Mouse (Mus musculus) liver, embryonic 14.5 days (tissue): Measurements from ENCODE around the gene Zfand2a. TPM values are rescaled to one million over a fixed set of nuclear protein-coding genes. Genes with fewer than 3 reads are reported as not detected.

Experiments used
- ATAC-seq: fragments of 200-750 bp; cut with Nextera tagmentation; 2 replicates; pipeline ENCODE4 v1.8.0; 2017; ENCODE audit warnings: moderate number of reproducible peaks, mild to moderate bottlenecking, moderate library complexity; ENCODE audit not compliant: insufficient read depth
- DNase-seq, 3 experiments: peaks; one replicate each; pipeline ENCODE4 v3.0.0-alpha.2; 2012 to 2013; ENCODE audit warnings: low read depth in 3 of 3, low spot score in 3 of 3
- H3K27ac ChIP-seq: fragments of 300-500 bp; sonication (generic); 2 replicates; pipeline ENCODE4 v1.5.1; 2014; ENCODE audit warnings: moderate library complexity, mild to moderate bottlenecking, control low read depth, inconsistent platforms
- H3K27me3 ChIP-seq: fragments of 300-500 bp; sonication (generic); 2 replicates; pipeline ENCODE4 v1.6.1; 2014; ENCODE audit warnings: mild to moderate bottlenecking, low read length, moderate library complexity; ENCODE audit not compliant: control insufficient read depth, insufficient read depth
- H3K36me3 ChIP-seq: fragments of 300-500 bp; sonication (generic); replicated peaks from 2 replicates; pipeline ENCODE4 v1.6.1; 2014; ENCODE audit warnings: low read depth; ENCODE audit not compliant: control insufficient read depth, insufficient read depth
- H3K4me1 ChIP-seq, 2 experiments: fragments of 200-500 bp in 1 of 2; fragments of 300-500 bp in 1 of 2; sonication (generic) in 1 of 2; replicated peaks; 2 replicates each; pipeline ENCODE4 v1.6.1; 2012 to 2014; ENCODE audit warnings: antibody characterized with exemption in 1 of 2, inconsistent platforms in 1 of 2, low read length in 1 of 2; ENCODE audit not compliant: control insufficient read depth in 2 of 2, insufficient read depth in 2 of 2
- H3K4me2 ChIP-seq: fragments of 300-500 bp; sonication (generic); 2 replicates; pipeline ENCODE4 v1.6.1; 2014; ENCODE audit warnings: low read depth, mild to moderate bottlenecking, control low read depth, moderate library complexity
- H3K4me3 ChIP-seq, 2 experiments: fragments of 200-500 bp in 1 of 2; fragments of 300-500 bp in 1 of 2; sonication (generic) in 1 of 2; 2 replicates each; pipeline ENCODE4 v1.5.1; 2012 to 2014; ENCODE audit warnings: low read depth in 2 of 2, low read length in 2 of 2, mild to moderate bottlenecking in 2 of 2, control low read depth in 1 of 2, inconsistent platforms in 1 of 2, moderate library complexity in 1 of 2; ENCODE audit not compliant: insufficient read depth in 1 of 2
- H3K9ac ChIP-seq: fragments of 300-500 bp; sonication (generic); replicated peaks from 2 replicates; pipeline ENCODE4 v1.6.1; 2014; ENCODE audit warnings: mild to moderate bottlenecking, control low read depth, moderate library complexity
- H3K9me3 ChIP-seq: fragments of 300-500 bp; sonication (generic); 2 replicates; pipeline ENCODE4 v1.6.1; 2016; ENCODE audit warnings: low read length, mixed read lengths; ENCODE audit not compliant: control insufficient read depth
- CTCF ChIP-seq: IDR thresholded peaks from 2 replicates; pipeline ENCODE4 v1.5.1; 2016; ENCODE audit warnings: antibody characterized with exemption, low read depth, control low read depth
- EP300 ChIP-seq: IDR thresholded peaks from 2 replicates; pipeline ENCODE4 v1.6.1; 2016; ENCODE audit warnings: antibody characterized with exemption, low read depth
- WGBS: fragments of 180-500 bp; shearing (Covaris S2); extraction: QIAGEN DNeasy Blood & Tissue Kit; methylation state at CpG from one replicate; pipeline ENCODE4 v1.1.7; 2014; ENCODE audit not compliant: insufficient replicate concordance; 5-methylcytosine and 5-hydroxymethylcytosine counted together
- polyA plus RNA-seq, 2 experiments: library from polyadenylated mRNA; depleted of rRNA in 1 of 2; stranded (reverse) in 1 of 2; unstranded in 1 of 2; fragments of >200 nt; fragmentation: Nextera tagmentation in 1 of 2; extraction: Ambion mirVana in 1 of 2; gene quantifications; 2 replicates each; pipeline versions ENCODE4 v1.2.1 to v1.2.3; 2012 to 2014

Zfand2a gene
- polyA plus RNA-seq, 2 experiments = 1.4 to 3.2 TPM

DNA sequence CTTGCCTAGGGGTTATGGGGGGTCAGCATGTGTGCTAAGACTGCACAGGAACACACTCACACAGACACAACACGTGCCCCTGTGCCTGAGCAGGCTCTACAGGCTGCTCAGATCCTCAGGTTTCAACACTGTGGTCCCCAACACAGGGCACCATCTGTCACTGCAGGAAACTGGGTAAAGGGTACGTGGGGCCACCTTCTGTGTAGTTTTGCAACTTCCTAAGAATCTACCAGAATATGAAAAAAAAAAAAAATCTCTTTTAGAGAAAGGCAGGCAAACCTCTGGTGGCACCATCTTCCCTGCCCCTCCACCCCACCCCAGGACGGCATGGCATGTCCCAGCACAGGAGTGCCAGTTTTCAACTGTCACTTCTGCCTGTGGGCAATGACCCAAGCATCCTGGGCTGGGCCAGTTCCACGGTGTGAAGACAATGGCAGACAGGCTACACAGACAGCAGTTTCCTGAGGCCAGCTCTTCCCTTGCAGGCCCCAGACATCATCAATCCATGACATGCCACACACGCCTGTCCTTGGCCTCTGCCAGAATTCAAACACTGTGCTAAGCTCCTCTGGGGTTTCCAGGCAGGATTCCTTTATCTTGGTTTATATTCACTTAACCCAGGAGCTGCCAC is 35.1 kb downstream of the Zfand2a start:
- 34% methylated on average over 5 of the region's 5 CpGs for WGBS
- H3K36me3 ChIP-seq = no peaks in the 10 kb centered on the region
- H3K4me1 ChIP-seq = no peaks in the 10 kb centered on the region
- H3K9me3 ChIP-seq = no peaks in the 10 kb centered on the region
- H3K27ac ChIP-seq = no peak overlapping the region
- no peaks in the 10 kb centered on the region for H3K27me3 ChIP-seq
- no peak overlapping the region for H3K9ac ChIP-seq
- DNase-seq = no peak
- no peak overlapping the region for H3K4me2 ChIP-seq
- no peak for ATAC-seq
- TF ChIP-seq EP300 (no peak), CTCF (no peak)
- H3K4me3 ChIP-seq = no peak overlapping the region

DNA sequence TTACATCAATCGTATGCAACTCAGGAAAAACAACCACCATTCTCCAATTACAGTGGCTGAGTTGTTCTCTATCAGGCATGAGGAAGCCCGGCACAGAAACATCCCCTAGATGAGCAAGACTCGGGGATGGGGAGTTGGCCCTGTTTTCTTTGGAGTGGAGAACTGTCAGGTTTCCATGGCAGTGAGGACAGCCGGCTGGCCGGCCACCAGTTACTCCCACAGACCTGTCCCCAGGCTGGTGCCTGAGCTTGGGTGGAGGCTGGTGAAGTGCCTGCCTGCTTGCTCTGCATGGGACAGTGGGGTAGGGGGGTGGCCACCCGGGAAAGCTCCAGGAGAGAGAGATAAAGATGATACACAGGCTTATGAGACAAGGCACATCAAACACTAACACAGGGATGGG is 36.3 kb downstream of the Zfand2a start:
- no peak for TF ChIP-seq EP300
- no peak for TF ChIP-seq CTCF
- Histone ChIP-seq H3K4me2 (no peak overlapping the region), H3K4me3 (no peak overlapping the region), H3K36me3 (no peaks in the 10 kb centered on the region), H3K27ac (no peak overlapping the region), H3K27me3 (no peaks in the 10 kb centered on the region), H3K9me3 (no peaks in the 10 kb centered on the region), H3K4me1 (no peaks in the 10 kb centered on the region), H3K9ac (no peak overlapping the region)
- 64% methylated on average over 6 of the region's 6 CpGs for WGBS
- ATAC-seq = no peak
- no peak for DNase-seq

DNA sequence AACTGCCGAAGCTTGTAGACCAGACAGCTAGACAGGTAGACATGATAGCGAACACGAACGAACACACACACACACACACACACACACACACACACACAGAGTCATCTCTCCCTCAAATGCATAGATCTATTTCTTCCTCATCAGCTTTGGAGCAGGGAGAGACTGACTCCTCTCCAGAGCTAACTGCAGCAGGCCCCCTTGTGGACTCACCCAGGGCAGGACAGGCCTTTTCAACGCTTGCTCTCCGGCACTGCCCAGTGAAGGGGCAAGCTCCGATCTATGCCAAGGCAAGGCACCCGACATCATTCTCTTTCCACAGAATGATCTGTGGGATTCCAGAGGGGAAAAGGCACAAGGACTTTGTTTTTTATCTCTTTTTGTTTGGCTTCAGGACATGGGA is 39.1 kb downstream of the Zfand2a start:
- no peaks in the 10 kb centered on the region for H3K4me1 ChIP-seq
- ATAC-seq (no peak), DNase-seq (no peak)
- no peak overlapping the region for H3K27ac ChIP-seq
- no peaks in the 10 kb centered on the region for H3K27me3 ChIP-seq
- H3K4me2 ChIP-seq = no peak overlapping the region
- no peaks in the 10 kb centered on the region for H3K36me3 ChIP-seq
- no peak overlapping the region for H3K9ac ChIP-seq
- TF ChIP-seq CTCF = peak; percentile 40; the same call in 1 of the 2 replicates
- no peak for TF ChIP-seq EP300
- no peak overlapping the region for H3K4me3 ChIP-seq
- H3K9me3 ChIP-seq = no peaks in the 10 kb centered on the region
- WGBS = 81% methylated on average over 8 of the region's 8 CpGs

DNA sequence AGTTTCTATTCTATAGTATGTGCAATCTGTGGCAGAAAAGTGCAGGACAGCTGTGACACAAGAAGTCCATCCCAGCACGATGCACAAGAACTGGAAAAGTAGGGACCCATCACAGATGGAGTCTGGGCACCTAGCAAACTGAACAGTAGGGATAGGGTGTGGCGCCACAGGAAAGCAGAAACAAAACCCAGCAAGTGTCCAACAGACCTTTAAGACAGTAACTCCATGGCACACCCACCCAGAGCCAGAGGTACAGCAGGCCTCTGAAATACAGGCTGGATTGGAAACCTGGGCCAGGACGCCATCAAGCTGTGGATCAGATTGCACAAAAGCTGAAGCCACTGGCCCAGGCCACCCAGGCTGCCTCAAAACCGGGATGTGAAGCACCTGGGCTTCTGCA is 41.4 kb downstream of the Zfand2a start:
- ATAC-seq (no peak), DNase-seq (no peak)
- H3K9me3 ChIP-seq = no peaks in the 10 kb centered on the region
- H3K36me3 ChIP-seq = no peaks in the 10 kb centered on the region
- H3K27ac ChIP-seq = no peak overlapping the region
- H3K4me3 ChIP-seq = no peak overlapping the region
- no peaks in the 10 kb centered on the region for H3K4me1 ChIP-seq
- H3K9ac ChIP-seq = no peak overlapping the region
- H3K4me2 ChIP-seq = no peak overlapping the region
- H3K27me3 ChIP-seq = no peaks in the 10 kb centered on the region
- WGBS = 63% methylated on average over 4 of the region's 4 CpGs
- TF ChIP-seq EP300 = no peak

DNA sequence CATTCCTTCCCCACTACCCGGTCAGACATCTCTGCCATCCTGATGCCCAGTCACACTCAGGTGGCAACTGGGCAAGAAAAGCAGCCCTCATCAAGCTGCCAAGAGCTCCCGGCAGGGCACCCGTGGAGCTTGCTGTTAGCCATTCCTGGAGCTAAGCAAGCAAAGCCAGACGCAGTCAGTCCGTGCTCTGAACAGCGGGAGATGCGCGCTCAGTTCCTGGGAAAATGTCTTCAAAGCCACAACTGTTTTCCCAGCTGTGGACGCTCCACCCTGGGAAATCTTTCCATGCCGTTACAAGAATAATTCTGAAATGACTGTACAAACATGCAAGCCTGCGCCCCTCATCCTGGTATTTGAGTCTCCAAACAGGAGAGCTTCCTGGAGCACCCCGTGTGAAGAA is 41.9 kb downstream of the Zfand2a start:
- H3K27ac ChIP-seq = no peak overlapping the region
- H3K36me3 ChIP-seq = no peaks in the 10 kb centered on the region
- DNase-seq = no peak
- no peaks in the 10 kb centered on the region for H3K9me3 ChIP-seq
- H3K27me3 ChIP-seq = no peaks in the 10 kb centered on the region
- TF ChIP-seq CTCF = no peak
- TF ChIP-seq EP300 = no peak
- ATAC-seq = no peak
- H3K4me3 ChIP-seq = no peak overlapping the region
- 85% methylated on average over 12 of the region's 12 CpGs for WGBS
- H3K9ac ChIP-seq = no peak overlapping the region
- H3K4me2 ChIP-seq = no peak overlapping the region
- no peaks in the 10 kb centered on the region for H3K4me1 ChIP-seq
